Mouse (Mus musculus) gastrocnemius, postnatal 4 days (tissue): ENCODE results near the gene Noxa1. TPM values are rescaled to one million over a fixed set of nuclear protein-coding genes. Genes with fewer than 3 reads are reported as not detected.

Experiments
- DNase-seq, 2 experiments: peaks; one replicate each; pipeline ENCODE4 v3.0.0; 2021 to 2022; ENCODE audit warnings: low spot score in 2 of 2, mixed read lengths in 2 of 2
- total RNA-seq, 2 experiments: library from RNA; stranded (reverse); gene quantifications; 2 replicates each; pipeline ENCODE4 v1.2.3; 2021

Gene Noxa1
- total RNA-seq, 2 experiments from 2014 or later: not detected

DNA sequence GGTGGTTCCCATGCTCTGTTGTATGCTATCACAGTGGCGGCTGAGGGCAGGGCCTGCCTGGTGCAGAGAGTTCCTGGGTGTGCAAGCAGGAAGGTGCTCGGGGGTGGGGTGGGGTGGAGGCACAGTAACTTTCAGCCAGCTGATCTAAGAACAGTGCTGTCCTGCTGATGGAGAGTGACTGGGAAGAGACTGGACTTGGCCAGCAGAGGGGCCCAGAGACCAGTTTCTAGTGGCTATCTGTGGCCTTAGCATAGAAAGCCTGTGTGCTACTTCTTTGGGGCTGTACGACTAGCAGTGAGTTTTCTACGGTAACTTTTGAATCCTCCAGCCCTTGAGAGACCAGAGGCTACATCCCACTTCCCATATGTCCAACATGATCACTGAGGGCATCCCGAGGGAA lies 4.0 kb upstream of the Noxa1 start:
- peak in 1 of 2 experiments; percentile 30 for DNase-seq

DNA sequence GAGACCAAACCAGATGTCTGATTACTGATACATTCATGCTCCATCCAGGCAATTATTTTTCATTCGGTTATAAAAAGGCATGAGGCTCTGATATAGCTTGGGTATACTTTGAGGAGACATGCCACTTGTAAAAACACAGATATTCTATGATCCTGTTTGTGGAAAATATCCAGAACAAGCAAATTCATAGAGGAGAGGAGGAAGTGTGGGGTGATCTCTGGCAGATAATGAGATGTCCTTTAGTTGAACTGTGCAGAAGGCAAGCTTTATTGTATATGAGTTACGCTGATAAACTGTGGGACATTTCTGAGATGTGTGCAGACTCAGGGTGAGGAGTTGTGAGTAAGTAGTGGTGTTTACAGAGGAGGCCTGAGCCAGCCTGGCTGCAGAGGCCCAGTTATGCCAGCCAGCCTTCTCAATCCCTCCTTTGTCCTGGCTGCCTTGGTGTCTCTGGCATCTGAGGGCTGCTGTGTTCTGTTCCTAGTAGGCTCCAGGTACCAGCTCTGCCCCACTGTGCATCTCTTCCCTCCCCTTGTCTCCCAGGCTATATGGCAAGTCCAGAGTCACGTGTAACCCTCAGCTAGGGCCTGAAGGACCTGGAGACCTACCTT lies 3.2 kb upstream of the Noxa1 start:
- DNase-seq: no peak

DNA sequence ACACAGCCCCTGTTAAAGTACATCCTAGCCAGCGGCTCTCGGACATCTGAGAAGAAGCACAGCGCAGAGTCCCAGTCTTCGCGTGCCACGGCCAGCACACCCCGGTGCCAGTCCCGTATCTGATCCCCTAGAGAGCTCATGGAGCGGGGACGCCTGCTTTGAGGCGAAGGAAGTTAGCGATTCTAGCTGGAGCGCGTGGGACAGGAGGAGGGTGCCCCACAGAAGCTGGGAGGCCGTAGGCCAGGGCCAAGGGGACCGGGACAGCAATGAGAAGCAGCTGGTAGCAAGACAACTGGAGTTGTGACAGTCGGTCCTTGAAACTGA lies 202 bp downstream of the Noxa1 start:
- no peak for DNase-seq

DNA sequence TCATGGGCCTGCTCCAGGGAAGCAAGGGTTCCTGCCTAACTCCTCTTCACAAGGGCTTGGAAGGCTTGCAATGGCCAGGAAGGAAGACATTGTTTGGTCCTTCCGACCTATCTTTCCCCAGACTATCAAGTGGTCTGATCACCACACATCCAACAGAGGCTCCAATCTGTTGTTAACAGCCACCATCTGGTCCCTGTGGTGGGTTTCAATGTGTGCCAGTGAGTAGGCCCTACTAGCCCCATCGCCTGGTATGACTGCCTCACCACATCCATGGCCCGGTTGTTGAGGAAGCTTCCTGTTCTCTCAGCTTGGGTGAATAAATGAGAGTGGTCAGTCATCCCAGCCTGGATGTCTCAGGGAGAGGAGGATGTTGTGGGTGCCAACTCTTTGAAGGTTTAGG lies 6.3 kb downstream of the Noxa1 start:
- DNase-seq: no peak

DNA sequence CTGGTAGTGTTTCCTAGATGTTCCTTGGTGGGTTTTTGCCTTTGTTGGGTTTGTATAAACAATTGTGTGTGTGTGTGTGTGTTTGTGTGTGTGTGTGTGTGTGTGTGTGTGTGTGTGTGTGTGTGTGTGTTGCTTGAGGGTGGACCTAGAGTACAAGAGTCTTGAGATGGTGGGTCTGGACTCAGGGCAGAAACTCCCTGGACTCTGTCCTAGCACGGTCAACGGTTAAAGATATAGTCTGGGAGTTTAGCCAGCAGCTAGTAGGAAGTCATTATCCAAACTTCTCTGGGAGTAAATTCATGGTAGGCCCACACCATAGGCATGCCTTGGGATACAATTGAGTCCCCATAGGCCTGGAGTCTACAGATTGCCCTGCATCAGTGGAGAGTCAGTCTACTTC lies 7.1 kb downstream of the Noxa1 start:
- no peak for DNase-seq

DNA sequence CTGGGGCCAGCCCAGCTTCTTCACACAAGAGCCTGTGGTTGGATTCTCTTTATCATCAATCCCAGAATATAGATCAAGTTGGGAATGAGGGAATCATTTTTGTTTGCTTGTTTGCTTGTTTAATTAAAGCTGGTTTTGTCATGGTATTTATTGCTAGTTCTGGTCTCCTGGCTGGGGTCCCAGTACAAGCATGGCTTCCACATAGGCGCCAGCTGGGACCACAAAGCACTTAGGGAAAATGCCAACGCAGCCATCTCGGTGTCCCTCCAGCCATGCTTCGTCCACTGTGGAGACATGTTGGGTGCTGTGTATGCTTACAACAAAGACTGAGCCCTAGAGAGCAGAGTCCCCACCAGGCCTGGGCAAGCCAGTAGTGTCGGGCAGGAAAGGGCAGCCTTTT lies 9.4 kb downstream of the Noxa1 start:
- DNase-seq: no peak

DNA sequence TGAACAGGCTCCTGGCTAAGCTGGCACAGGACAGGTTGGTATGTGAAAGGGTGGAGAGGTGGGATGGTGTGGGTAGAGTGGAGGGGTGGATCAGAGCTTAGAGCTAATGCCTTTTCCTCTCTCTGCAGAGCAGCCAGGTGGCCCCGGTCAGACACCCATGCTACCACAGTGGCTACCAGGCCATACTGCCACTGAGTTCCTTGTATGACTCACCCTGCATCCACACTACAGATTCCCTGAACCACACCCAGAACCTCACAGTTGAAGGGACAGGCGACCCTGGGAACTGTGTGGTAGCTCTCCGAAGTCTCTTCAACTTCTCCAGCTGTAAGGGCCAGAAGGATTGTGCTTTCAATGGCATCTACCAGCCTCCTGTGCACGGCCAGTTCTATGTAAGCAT lies 11.3 kb downstream of the Noxa1 start:
- no peak for DNase-seq

DNA sequence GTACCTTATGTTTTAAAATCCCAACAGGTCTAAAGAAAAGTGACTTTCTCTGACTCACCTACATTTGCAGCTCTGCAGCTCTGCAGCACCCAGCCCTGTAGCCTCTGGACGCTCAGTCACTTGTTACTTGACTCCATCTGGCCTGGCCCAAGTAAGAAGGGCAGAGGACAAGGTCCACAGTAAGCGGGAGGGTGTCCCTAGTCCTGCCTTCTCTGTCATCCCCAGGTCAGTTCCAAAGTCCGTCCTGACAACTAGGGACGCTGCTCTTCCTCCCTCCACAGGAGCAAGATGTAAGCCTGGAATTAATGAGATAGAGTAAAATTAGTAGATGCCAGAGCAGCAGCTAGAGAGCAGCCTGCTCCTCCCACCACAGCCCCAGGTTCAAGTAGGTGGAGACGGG lies 14.9 kb downstream of the Noxa1 start, which contains the start of gene Entpd8:
TSS of gene Entpd8 (plus strand) at position 229 of the 400 bp plus-strand sequence.
- no peak for DNase-seq

DNA sequence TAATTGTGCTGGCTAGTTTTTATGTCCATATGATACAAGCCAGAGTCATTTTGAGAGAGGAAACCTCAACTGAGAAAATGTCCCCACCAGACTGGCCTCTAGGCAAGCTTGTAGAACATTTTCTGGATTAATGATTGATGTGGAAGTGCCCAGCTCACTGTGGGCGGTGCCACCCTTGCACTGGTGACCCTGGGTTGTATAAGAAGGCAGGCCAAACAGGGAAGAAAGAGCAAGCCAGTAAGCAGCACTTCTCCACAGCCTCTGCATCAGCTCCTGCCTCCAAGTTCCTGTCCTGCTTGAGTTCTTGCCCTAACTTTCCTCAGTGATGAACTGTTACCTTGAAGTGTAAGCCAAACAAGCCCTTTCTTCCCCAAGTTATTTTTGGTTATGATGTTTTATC lies 16.0 kb downstream of the Noxa1 start:
- no peak for DNase-seq

DNA sequence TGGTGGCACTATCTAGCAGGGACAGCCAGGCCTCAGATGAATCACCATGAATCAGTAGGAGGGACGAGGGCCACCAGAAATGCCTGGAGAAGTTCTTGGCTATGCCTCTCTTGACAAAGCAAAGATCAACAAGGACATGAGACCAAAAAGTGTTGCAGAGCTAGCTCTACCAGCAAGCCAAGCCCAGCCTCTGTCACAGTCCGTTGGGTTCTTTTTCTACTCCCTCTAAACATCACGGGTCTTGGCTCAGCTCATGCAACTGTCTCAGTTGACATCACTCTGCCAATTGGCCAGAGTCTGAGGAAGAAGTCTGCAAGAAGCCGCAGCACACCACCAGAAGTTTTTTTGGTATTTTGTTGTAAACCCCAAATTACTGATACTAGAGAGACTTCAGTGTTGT lies 19.4 kb downstream of the Noxa1 start:
- DNase-seq: peak in 1 of 2 experiments; percentile 36

DNA sequence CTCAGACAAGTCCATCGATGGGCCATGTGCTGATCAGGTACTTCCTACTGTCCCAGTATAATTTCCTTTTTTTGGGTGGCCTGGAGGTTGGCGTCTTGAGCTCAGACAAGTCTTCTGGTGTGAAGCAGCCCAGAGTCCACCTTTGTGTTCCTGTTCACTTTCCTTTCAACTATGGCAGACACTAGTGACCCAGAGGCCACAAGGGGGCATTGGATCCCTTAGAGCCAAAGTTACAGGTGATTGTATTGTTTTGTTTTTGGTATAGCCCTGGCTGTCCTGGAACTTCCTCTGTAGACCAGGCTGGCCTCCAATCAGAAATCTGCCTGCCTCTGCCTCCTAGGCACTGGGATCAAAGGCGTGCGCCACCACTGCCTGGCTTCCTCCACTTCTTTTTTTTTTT lies 22.6 kb downstream of the Noxa1 start:
- DNase-seq: no peak

DNA sequence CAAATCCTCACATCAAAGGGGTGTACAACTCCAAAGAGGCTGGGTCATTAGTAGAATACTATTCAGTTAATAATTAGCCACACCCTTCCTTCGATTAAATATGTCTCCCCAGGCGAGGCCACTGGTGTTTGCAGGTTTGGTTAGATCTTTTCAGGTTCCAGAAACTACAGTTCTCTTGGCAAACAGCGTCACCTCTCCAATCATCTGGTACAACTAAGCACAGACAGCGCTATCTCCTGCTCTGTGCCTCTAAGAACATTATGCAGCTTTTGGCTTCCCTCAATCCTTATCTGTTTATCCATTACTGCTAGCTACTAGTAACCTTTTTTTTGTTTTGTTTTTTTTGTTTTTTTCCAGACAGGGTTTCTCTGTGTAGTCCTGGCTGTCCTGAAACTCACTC lies 25.4 kb downstream of the Noxa1 start:
- DNase-seq: no peak

DNA sequence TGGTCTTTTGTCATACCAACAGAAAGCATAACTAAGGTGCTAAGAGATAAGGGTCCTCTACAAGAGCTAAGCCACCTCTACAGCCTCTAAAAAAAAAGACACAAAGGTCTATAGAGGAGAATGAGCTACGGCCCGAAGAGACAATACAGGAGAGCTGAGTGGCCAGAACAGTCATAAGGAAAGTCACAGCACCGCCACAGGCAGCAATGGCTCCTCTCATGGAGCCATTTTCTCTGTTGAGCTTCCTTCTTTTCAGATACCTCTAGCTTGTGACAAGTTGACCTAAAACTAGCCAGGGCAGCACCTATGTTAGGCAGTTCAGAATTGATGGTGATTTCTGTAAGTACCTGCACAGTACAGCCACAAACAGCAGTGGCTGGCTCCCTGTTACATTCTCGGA lies 28.4 kb downstream of the Noxa1 start:
- DNase-seq: no peak

DNA sequence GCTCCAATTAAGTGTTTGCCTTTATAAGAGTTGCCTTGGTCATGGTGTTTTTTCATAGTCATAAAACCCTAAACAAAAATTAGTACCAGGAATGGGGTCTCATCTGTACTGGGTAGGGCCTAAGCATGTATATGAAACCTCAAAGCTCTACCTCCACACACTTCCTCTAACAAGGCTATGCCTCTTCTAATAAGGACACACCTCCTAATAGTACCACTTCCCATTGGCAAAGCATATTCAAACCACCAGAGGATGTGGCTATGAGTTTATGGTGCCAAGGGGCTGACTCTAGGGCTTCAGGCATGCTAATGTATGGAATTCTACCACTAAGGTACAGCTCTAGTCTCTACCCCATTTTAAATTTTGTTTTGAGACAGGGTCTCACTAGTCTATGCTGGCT lies 29.4 kb downstream of the Noxa1 start:
- no peak for DNase-seq

DNA sequence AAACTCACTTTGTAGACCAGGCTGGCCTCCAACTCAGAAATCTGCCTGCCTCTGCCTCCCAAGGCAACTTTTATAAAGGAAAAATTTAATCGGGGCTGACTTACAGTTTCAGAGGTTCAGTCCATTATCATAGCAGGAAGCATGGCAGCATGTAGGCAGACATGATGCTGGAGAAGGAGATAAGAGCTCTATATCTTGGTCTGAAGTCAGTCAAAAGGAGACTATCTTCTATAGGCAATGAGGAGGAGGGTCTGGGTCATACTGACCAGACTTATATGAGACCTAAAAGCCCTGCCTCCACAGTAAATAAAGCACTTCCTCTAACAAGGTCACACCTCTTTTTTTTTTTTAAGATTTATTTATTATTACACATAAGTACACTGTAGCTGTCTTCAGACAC lies 30.7 kb downstream of the Noxa1 start:
- no peak for DNase-seq

DNA sequence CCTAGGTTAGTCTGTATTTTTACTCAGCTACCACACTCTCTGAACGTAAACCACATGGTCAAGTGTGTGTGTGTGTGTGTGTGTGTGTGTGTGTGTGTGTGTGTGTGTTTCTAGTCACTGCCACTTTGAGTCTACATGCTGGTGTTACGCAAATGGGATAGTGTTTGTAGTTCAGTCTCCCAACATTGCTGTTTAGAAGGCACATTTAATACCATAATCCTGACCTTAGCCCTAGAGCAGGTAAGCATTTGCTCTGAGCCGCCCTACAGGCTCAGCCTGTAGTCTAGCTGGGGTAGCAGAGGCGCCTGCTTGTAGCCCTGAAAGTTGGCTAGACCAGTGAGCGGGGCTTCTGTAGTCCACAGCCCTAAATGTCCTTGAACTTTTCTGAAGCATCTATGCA lies 31.4 kb downstream of the Noxa1 start:
- DNase-seq: no peak

DNA sequence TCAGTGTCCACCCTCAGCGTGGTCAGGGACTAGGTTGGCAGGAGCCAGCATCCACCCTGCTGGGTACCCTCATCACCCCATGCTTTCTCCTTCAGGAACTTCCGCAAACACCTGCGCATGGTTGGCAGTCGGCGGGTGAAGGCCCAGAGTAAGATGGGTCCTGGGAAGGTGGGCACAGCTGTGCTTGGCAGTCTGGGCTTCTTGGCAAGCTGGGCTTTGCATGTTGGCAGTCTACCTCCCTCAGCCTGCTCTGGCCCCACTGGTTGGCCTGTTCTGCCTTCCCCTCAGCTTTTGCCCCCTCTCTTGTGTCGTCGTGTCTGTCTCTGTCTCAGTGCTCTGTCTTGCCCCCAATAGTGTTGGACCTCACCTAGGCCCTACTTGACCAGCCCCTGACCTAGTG lies 36.0 kb downstream of the Noxa1 start:
- DNase-seq: no peak

DNA sequence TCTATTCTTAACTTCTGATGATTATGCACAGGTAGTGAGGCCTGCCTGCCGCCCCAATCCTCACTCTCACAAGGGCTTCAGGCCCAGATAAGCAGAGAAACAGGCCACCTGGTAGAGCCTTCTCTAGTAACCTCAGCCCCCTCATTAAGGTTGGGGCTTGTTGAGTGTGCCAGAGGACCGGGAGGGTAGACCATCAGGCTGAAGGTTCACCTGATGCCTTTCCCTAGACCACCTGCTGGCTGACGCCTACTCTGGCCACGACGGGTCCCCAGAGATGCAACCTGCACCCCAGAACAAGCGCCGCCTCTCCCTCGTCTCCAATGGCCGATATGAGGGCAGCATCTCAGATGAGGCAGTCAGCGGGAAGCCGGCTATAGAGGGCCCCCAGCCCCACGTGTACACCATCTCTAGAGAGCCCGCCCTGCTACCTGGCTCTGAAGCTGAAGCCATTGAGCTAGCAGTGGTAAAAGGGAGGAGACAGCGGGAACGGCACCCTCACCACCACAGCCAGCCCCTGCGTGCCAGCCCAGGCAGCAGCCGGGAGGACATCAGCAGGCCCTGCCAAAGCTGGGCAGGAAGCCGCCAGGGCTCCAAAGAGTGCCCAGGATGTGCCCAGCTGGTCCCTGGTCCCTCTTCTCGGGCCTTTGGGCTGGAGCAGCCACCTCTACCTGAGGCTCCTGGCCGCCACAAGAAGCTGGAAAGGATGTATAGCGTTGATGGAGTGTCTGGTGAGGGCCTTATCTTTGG lies 39.4 kb downstream of the Noxa1 start:
- DNase-seq: no peak

DNA sequence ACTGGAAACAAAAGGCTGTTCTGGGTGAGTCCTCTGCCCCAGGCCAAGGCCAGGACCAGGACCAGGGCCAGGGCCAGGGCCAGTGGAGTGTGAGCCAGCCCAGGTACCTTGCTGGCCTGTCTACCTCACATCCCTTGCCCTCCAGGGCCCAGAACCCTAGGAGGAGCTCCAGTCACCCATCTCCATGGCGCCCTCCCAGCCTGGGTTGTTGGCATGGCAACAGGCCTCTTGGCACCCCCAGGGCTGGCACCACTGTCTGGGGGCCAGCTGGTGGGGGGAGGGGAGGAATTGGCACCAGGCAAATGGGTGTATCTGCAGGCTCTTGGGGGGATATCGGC lies 39.9 kb downstream of the Noxa1 start:
- peak in 1 of 2 experiments; percentile 28 for DNase-seq

DNA sequence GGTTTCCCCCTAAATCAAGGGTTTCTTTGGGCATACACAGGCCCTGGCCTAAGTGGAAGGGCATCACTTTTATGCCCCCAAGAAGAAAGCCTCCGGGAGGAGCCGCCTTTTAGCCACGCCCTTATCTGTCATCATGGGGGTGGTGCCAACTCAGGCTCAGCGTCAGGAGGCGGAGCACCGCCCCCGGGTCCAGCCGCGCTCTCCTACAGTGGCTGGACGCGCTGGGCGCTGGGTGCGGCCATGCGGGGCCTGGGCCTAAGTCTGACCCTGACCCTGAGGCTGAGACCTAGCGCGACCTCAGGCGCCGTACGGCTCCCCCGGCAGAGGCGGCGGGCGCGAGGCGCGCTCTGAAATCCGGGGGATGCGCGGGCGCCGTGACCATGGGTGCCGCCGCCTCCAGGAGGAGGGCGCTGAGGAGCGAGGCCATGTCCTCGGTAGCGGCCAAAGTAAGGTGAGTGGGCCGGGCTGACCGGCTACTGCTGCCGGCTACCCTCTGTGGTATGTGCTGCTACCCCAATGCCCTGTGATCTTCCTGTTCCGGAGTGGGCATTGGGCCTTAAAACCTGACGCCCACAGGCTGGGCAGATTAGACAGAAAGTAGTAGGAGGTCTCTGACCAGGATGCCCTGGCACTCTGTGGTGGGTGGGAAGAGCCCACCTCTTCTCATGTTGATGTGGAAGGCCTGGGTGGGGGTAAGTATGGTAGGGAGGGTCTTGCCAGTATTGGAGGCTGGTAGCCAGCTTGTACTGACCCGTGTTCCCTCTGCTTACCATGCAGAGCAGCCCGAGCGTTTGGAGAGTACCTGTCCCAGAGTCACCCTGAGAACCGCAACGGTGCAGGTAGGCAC lies 40.5 kb downstream of the Noxa1 start, which contains the start of gene Nsmf:
TSS of gene Nsmf (plus strand) at position 135 of the 847 bp plus-strand sequence.
- DNase-seq: peak; percentile 82 to 90

DNA sequence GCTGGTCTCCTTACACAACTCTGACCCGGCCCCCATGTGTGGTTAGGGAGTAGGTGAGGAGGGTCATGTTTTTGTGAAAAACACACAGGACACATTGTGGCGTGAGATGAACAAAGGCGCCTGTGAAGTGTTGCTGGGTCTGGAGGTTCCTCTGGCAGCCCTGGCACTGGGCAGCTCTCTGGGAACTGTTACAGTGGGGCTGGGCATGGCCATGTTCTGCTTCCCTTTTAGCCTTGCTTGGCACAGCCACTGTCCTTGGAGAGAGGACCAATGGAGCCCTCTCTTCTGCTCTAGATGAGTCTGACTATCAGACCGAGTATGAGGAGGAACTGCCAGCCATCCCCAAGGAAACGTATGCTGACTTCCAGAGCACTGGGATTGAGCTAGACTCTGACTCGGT lies 41.8 kb downstream of the Noxa1 start:
- no peak for DNase-seq

DNA sequence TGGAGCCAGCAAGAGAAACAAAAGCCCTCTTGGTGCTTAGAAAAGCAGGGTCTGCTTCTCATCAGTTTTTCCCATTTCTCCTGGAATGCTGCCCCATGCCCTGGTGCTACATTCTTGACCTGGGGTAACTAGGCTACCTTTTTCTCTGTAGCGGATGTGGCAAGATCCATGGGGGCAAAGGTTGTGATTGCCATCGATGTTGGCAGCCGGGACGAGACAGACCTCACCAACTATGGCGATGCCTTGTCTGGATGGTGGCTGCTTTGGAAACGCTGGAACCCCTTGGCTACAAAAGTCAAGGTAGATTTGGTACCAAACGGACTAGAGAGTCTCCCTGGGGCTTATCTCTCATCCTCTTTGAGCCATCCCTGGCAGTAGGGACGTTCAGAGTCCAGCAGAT lies 43.5 kb downstream of the Noxa1 start:
- no peak for DNase-seq
